Mouse (Mus musculus): ENCODE results near the gene Zfp689. TPM values are rescaled to one million over a fixed set of nuclear protein-coding genes. Genes with fewer than 3 reads are reported as not detected.
A peak's percentile ranks its signal among the peaks of the same experiment; 100 is the strongest.

Zfp689 gene
- polyA plus RNA-seq, 1 experiment from 2014 or later: 5.1 TPM

- Histone ChIP-seq H3K4me1 (peaks cover 19% of the 10 kb centered on the region), H3K9ac (peak within 1 kb of the TSS; percentile 93), H3K27me3 (replicated peaks) (peaks cover 8% of the 10 kb centered on the region), H3K36me3 (peaks cover 14% of the 10 kb centered on the region), H3K4me3 (peak within 1 kb of the TSS; percentile 77), H3K27ac (replicated peaks) (peak within 1 kb of the TSS; percentile 92), H3K4me2 (peak within 1 kb of the TSS; percentile 85), H3K9me3 (no peaks in the 10 kb centered on the region)
- ATAC-seq (ENCODE audit: extremely low read depth, insufficient number of reproducible peaks, low FRiP score, low TSS enrichment): peak; percentile 86
- under 1% methylated on average over 45 of the region's 45 CpGs for WGBS
Observed at GRCm38 (mm10) chr7:127393157-127393943, 55.6 kb downstream of the Zfp689 start, which contains the start of gene E430018J23Rik. E430018J23Rik (minus strand) TSS chr7:127393629.

- H3K36me3 ChIP-seq: peaks cover 14% of the 10 kb centered on the region
- ATAC-seq (ENCODE audit: extremely low read depth, insufficient number of reproducible peaks, low FRiP score, low TSS enrichment): no peak
- H3K4me2 ChIP-seq: peak overlapping the region; percentile 85
- peaks cover 5% of the 10 kb centered on the region for H3K27me3 ChIP-seq (replicated peaks)
- peaks cover 19% of the 10 kb centered on the region for H3K4me1 ChIP-seq
- H3K9ac ChIP-seq: peak overlapping the region; percentile 93
- H3K4me3 ChIP-seq: peak overlapping the region; percentile 77
- no peaks in the 10 kb centered on the region for H3K9me3 ChIP-seq
- 83% methylated on average over 8 of the region's 8 CpGs for WGBS
- H3K27ac ChIP-seq (replicated peaks): no peak overlapping the region
Observed at GRCm38 (mm10) chr7:127392251-127392824, 56.6 kb downstream of the Zfp689 start.

Small RNA genes within 50 kb of the gene (microRNA-seq; reads per million reads assigned to microRNA genes)
- gene Gm47278 (not detected), gene Mir7060 (not detected)

Other genes starting within 250 kb of the Zfp689 start
- gene Tbc1d10b, start 240.7 kb downstream of the Zfp689 start, polyA plus RNA-seq (2015; fragmentation: Nextera tagmentation; extraction: Ambion mirVana): 18.0 and 18.2 TPM in 2 replicates
- 17.0 and 24.9 TPM in 2 replicates for gene Mylpf, start 240.3 kb downstream of the Zfp689 start, polyA plus RNA-seq (2015; fragmentation: Nextera tagmentation; extraction: Ambion mirVana)
- 21.4 and 24.1 TPM in 2 replicates for gene Zfp553, start 216.1 kb downstream of the Zfp689 start, polyA plus RNA-seq (2015; fragmentation: Nextera tagmentation; extraction: Ambion mirVana)
- gene Sept1, start 216.0 kb downstream of the Zfp689 start, polyA plus RNA-seq (2015; fragmentation: Nextera tagmentation; extraction: Ambion mirVana): 23.1 and 23.2 TPM in 2 replicates
- 32.6 and 32.9 TPM in 2 replicates for gene Zfp771, start 204.9 kb downstream of the Zfp689 start, polyA plus RNA-seq (2015; fragmentation: Nextera tagmentation; extraction: Ambion mirVana)
- gene Dctpp1, start 188.4 kb downstream of the Zfp689 start, polyA plus RNA-seq (2015; fragmentation: Nextera tagmentation; extraction: Ambion mirVana): 161 and 179 TPM in 2 replicates
- gene Sephs2, start 175.1 kb downstream of the Zfp689 start, polyA plus RNA-seq (2015; fragmentation: Nextera tagmentation; extraction: Ambion mirVana): 57.1 and 61.6 TPM in 2 replicates
- gene Itgal, start 152.9 kb downstream of the Zfp689 start, polyA plus RNA-seq (2015; fragmentation: Nextera tagmentation; extraction: Ambion mirVana): 0.98 and 1.2 TPM in 2 replicates
- 16.5 and 16.6 TPM in 2 replicates for gene Zfp768, start 103.6 kb downstream of the Zfp689 start, polyA plus RNA-seq (2015; fragmentation: Nextera tagmentation; extraction: Ambion mirVana)
- 4.7 and 5.3 TPM in 2 replicates for gene Zfp747, start 73.1 kb downstream of the Zfp689 start, polyA plus RNA-seq (2015; fragmentation: Nextera tagmentation; extraction: Ambion mirVana)
- 3.6 TPM in 2 replicates for gene 9130019O22Rik, start 62.0 kb downstream of the Zfp689 start, polyA plus RNA-seq (2015; fragmentation: Nextera tagmentation; extraction: Ambion mirVana)
- gene E430018J23Rik, start 55.5 kb downstream of the Zfp689 start, polyA plus RNA-seq (2015; fragmentation: Nextera tagmentation; extraction: Ambion mirVana): 4.3 and 4.9 TPM in 2 replicates
- 4.6 and 5.0 TPM in 2 replicates for gene Zfp764, start 42.3 kb downstream of the Zfp689 start, polyA plus RNA-seq (2015; fragmentation: Nextera tagmentation; extraction: Ambion mirVana)
- 13.5 and 16.3 TPM in 2 replicates for gene Zfp688, start 27.1 kb downstream of the Zfp689 start, polyA plus RNA-seq (2015; fragmentation: Nextera tagmentation; extraction: Ambion mirVana)
- gene Prr14, start 10.5 kb upstream of the Zfp689 start, polyA plus RNA-seq (2015; fragmentation: Nextera tagmentation; extraction: Ambion mirVana): 27.3 and 27.7 TPM in 2 replicates
- gene Fbrs, start 30.0 kb upstream of the Zfp689 start, polyA plus RNA-seq (2015; fragmentation: Nextera tagmentation; extraction: Ambion mirVana): 7.3 and 7.7 TPM in 2 replicates
- 30.9 and 33.1 TPM in 2 replicates for gene Srcap, start 62.8 kb upstream of the Zfp689 start, polyA plus RNA-seq (2015; fragmentation: Nextera tagmentation; extraction: Ambion mirVana)
- gene Gm42715, start 70.4 kb upstream of the Zfp689 start, polyA plus RNA-seq (2015; fragmentation: Nextera tagmentation; extraction: Ambion mirVana): 9.4 TPM in 2 replicates
- gene Tmem265, start 112.2 kb upstream of the Zfp689 start, polyA plus RNA-seq (2015; fragmentation: Nextera tagmentation; extraction: Ambion mirVana): 0.47 and 3.5 TPM in 2 replicates
- gene Phkg2, start 124.2 kb upstream of the Zfp689 start, polyA plus RNA-seq (2015; fragmentation: Nextera tagmentation; extraction: Ambion mirVana): 30.2 and 34.3 TPM in 2 replicates
- 7.8 and 8.4 TPM in 2 replicates for gene Ccdc189, start 139.4 kb upstream of the Zfp689 start, polyA plus RNA-seq (2015; fragmentation: Nextera tagmentation; extraction: Ambion mirVana)
- gene Rnf40, start 139.6 kb upstream of the Zfp689 start, polyA plus RNA-seq (2015; fragmentation: Nextera tagmentation; extraction: Ambion mirVana): 25.7 and 26.9 TPM in 2 replicates
- gene Zfp629, start 166.6 kb upstream of the Zfp689 start, polyA plus RNA-seq (2015; fragmentation: Nextera tagmentation; extraction: Ambion mirVana): 8.4 and 9.5 TPM in 2 replicates

Measured in heart, embryonic 13.5 days (tissue).